Mouse (Mus musculus) embryonic facial prominence, embryonic 13.5 days (tissue): Measurements from ENCODE around the gene Prkcg. TPM values are rescaled to one million over a fixed set of nuclear protein-coding genes. Genes with fewer than 3 reads are reported as not detected.
A peak's percentile ranks its signal among the peaks of the same experiment; 100 is the strongest.

Experiments used
- ATAC-seq: fragments of 200-750 bp; cut with Nextera tagmentation; 2 replicates; pipeline ENCODE4 v1.8.0; 2017; ENCODE audit warnings: low read depth; ENCODE audit not compliant: insufficient number of reproducible peaks, insufficient read depth, low FRiP score, low TSS enrichment
- H3K27ac ChIP-seq: fragments of 300-500 bp; sonication (generic); 2 replicates; pipeline ENCODE4 v1.5.1; 2015; ENCODE audit warnings: moderate library complexity, mild to moderate bottlenecking, inconsistent platforms
- H3K27me3 ChIP-seq: fragments of 300-500 bp; sonication (generic); 2 replicates; pipeline ENCODE4 v1.6.1; 2015; ENCODE audit warnings: mild to moderate bottlenecking, inconsistent platforms
- H3K36me3 ChIP-seq: fragments of 300-500 bp; sonication (generic); 2 replicates; pipeline ENCODE4 v1.6.1; 2015; ENCODE audit warnings: mild to moderate bottlenecking, inconsistent platforms
- H3K4me1 ChIP-seq: fragments of 300-500 bp; sonication (generic); 2 replicates; pipeline ENCODE4 v1.6.1; 2015; ENCODE audit warnings: inconsistent platforms
- H3K4me2 ChIP-seq: fragments of 300-500 bp; sonication (generic); 2 replicates; pipeline ENCODE4 v1.6.1; 2015; ENCODE audit warnings: moderate library complexity, mild to moderate bottlenecking, inconsistent platforms
- H3K4me3 ChIP-seq: fragments of 300-500 bp; sonication (generic); 2 replicates; pipeline ENCODE4 v1.5.1; 2015; ENCODE audit warnings: mild to moderate bottlenecking, inconsistent platforms
- H3K9ac ChIP-seq: fragments of 300-500 bp; sonication (generic); 2 replicates; pipeline ENCODE4 v1.6.1; 2015; ENCODE audit warnings: mild to moderate bottlenecking, inconsistent platforms
- H3K9me3 ChIP-seq: fragments of 300-500 bp; sonication (generic); 2 replicates; pipeline ENCODE4 v1.6.1; 2016; ENCODE audit warnings: inconsistent platforms
- WGBS: fragments of 180-500 bp; shearing (Covaris S2); methylation state at CpG from one replicate; pipeline ENCODE4 v1.1.7; 2015; ENCODE audit warnings: mixed read lengths; 5-methylcytosine and 5-hydroxymethylcytosine counted together
- polyA plus RNA-seq: library from polyadenylated mRNA; unstranded; fragments of >200 nt; fragmentation: Nextera tagmentation; extraction: Ambion mirVana; gene quantifications from 2 replicates; pipeline ENCODE4 v1.2.1, GENCODE M21; 2015

The Prkcg gene
- polyA plus RNA-seq, 1 experiment from 2014 or later = 0.17 TPM

- Histone ChIP-seq H3K27me3 (peaks cover 9% of the 10 kb centered on the region), H3K36me3 (no peaks in the 10 kb centered on the region), H3K27ac (no peak overlapping the region), H3K9ac (peak overlapping the region; percentile 44; the same call in 1 of the 2 replicates), H3K4me2 (peak overlapping the region; percentile 47), H3K9me3 (no peaks in the 10 kb centered on the region), H3K4me3 (no peak overlapping the region), H3K4me1 (peaks cover 23% of the 10 kb centered on the region)
- 19% methylated on average over 31 of the region's 31 CpGs for WGBS
- no peak for ATAC-seq
Observed at GRCm38 (mm10) chr7:3329776-3330546, 41.0 kb downstream of the Prkcg start.

- 49% methylated on average over 6 of the region's 6 CpGs for WGBS
- Histone ChIP-seq H3K4me2 (peak overlapping the region; percentile 72), H3K9me3 (no peaks in the 10 kb centered on the region), H3K27ac (peak overlapping the region; percentile 92; the same call in 1 of the 2 replicates), H3K4me1 (peaks cover 23% of the 10 kb centered on the region), H3K9ac (no peak overlapping the region), H3K4me3 (peak overlapping the region; percentile 68), H3K27me3 (peaks cover 9% of the 10 kb centered on the region), H3K36me3 (no peaks in the 10 kb centered on the region)
- ATAC-seq = no peak
Observed at GRCm38 (mm10) chr7:3331171-3331570, 42.2 kb downstream of the Prkcg start.

- H3K9ac ChIP-seq = peak overlapping the region; percentile 86
- H3K4me2 ChIP-seq = peak overlapping the region; percentile 72
- H3K4me3 ChIP-seq = peak overlapping the region; percentile 68
- under 1% methylated on average over 26 of the region's 27 CpGs for WGBS
- H3K9me3 ChIP-seq = no peaks in the 10 kb centered on the region
- H3K27me3 ChIP-seq = peaks cover 9% of the 10 kb centered on the region
- peak; percentile 91 for ATAC-seq
- peaks cover 23% of the 10 kb centered on the region for H3K4me1 ChIP-seq
- peaks cover 4% of the 10 kb centered on the region for H3K36me3 ChIP-seq
- peak overlapping the region; percentile 92 for H3K27ac ChIP-seq
Observed at GRCm38 (mm10) chr7:3331581-3332223, 42.7 kb downstream of the Prkcg start.

- no peak for ATAC-seq
- peaks cover 6% of the 10 kb centered on the region for H3K36me3 ChIP-seq
- H3K27ac ChIP-seq = peak overlapping the region; percentile 92
- H3K9me3 ChIP-seq = no peaks in the 10 kb centered on the region
- 1% methylated on average over 4 of the region's 4 CpGs for WGBS
- H3K9ac ChIP-seq = peak overlapping the region; percentile 86
- H3K4me1 ChIP-seq = peaks cover 23% of the 10 kb centered on the region
- peak overlapping the region; percentile 72 for H3K4me2 ChIP-seq
- H3K27me3 ChIP-seq = peaks cover 9% of the 10 kb centered on the region
- peak overlapping the region; percentile 68 for H3K4me3 ChIP-seq
Observed at GRCm38 (mm10) chr7:3332224-3332615, 43.2 kb downstream of the Prkcg start.

GRCm38 (mm10) chr7:3332619-3333521, 43.9 kb downstream of the Prkcg start, which contains the start of gene Cacng7:
Gene Cacng7, plus strand, starts transcription at chr7:3332955.
- peak; percentile 50; the same call in 1 of the 2 replicates for ATAC-seq
- peaks cover 9% of the 10 kb centered on the region for H3K27me3 ChIP-seq
- no peaks in the 10 kb centered on the region for H3K9me3 ChIP-seq
- peaks cover 23% of the 10 kb centered on the region for H3K4me1 ChIP-seq
- peak within 1 kb of the TSS; percentile 92 for H3K27ac ChIP-seq
- H3K4me3 ChIP-seq = peak within 1 kb of the TSS; percentile 68
- peaks cover 6% of the 10 kb centered on the region for H3K36me3 ChIP-seq
- peak within 1 kb of the TSS; percentile 86 for H3K9ac ChIP-seq
- 2% methylated on average over 65 of the region's 65 CpGs for WGBS
- H3K4me2 ChIP-seq = peak within 1 kb of the TSS; percentile 72

- Histone ChIP-seq H3K27me3 (peaks cover 9% of the 10 kb centered on the region), H3K4me2 (peak overlapping the region; percentile 72), H3K9me3 (no peaks in the 10 kb centered on the region), H3K4me1 (peaks cover 23% of the 10 kb centered on the region), H3K4me3 (peak overlapping the region; percentile 68), H3K36me3 (peaks cover 9% of the 10 kb centered on the region), H3K27ac (peak overlapping the region; percentile 92), H3K9ac (peak overlapping the region; percentile 86)
- ATAC-seq = no peak
- WGBS = 6% methylated on average over 5 of the region's 5 CpGs
Observed at GRCm38 (mm10) chr7:3333542-3333941, 44.6 kb downstream of the Prkcg start.

- no peak overlapping the region for H3K4me3 ChIP-seq
Observed at GRCm38 (mm10) chr7:3336412-3336811, 47.4 kb downstream of the Prkcg start.

GRCm38 (mm10) chr7:3338286-3338935, 49.4 kb downstream of the Prkcg start:
- no peaks in the 10 kb centered on the region for H3K9me3 ChIP-seq
- ATAC-seq = no peak
- no peak overlapping the region for H3K4me2 ChIP-seq
- H3K36me3 ChIP-seq = peaks cover 46% of the 10 kb centered on the region
- peaks cover 9% of the 10 kb centered on the region for H3K4me1 ChIP-seq
- H3K9ac ChIP-seq = no peak overlapping the region
- H3K27ac ChIP-seq = no peak overlapping the region
- WGBS = 78% methylated on average over 11 of the region's 11 CpGs
- no peaks in the 10 kb centered on the region for H3K27me3 ChIP-seq
- no peak overlapping the region for H3K4me3 ChIP-seq

More at GRCm38 (mm10) chr7:3336412-3336811, 47.4 kb downstream of the Prkcg start:
- WGBS = 70% methylated on average over 17 of the region's 17 CpGs
- H3K4me2 ChIP-seq = no peak overlapping the region
- H3K9ac ChIP-seq = no peak overlapping the region
- peaks cover 11% of the 10 kb centered on the region for H3K4me1 ChIP-seq
- H3K36me3 ChIP-seq = peaks cover 31% of the 10 kb centered on the region
- no peak overlapping the region for H3K27ac ChIP-seq
- no peaks in the 10 kb centered on the region for H3K27me3 ChIP-seq
- no peak for ATAC-seq
- no peaks in the 10 kb centered on the region for H3K9me3 ChIP-seq

- peaks cover 3% of the 10 kb centered on the region; the same call in 1 of the 2 replicates for H3K4me1 ChIP-seq
- whole genome bisulfite sequencing = 93% methylated on average over 11 of the region's 11 CpGs
- no peak for ATAC-seq
- H3K27ac ChIP-seq = no peak overlapping the region
- H3K9me3 ChIP-seq = no peaks in the 10 kb centered on the region
- no peak overlapping the region for H3K4me3 ChIP-seq
- H3K4me2 ChIP-seq = no peak overlapping the region
- peaks cover 51% of the 10 kb centered on the region for H3K36me3 ChIP-seq
- H3K27me3 ChIP-seq = no peaks in the 10 kb centered on the region
- H3K9ac ChIP-seq = no peak overlapping the region
Observed at GRCm38 (mm10) chr7:3339010-3339409, 50.0 kb downstream of the Prkcg start.

- H3K36me3 ChIP-seq = peaks cover 75% of the 10 kb centered on the region
- H3K4me1 ChIP-seq = no peaks in the 10 kb centered on the region
- ATAC-seq = no peak
- H3K27ac ChIP-seq = no peak overlapping the region
- no peak overlapping the region for H3K4me2 ChIP-seq
- H3K4me3 ChIP-seq = no peak overlapping the region
- no peaks in the 10 kb centered on the region for H3K9me3 ChIP-seq
- 89% methylated on average over 3 of the region's 3 CpGs for WGBS
- H3K27me3 ChIP-seq = no peaks in the 10 kb centered on the region
- H3K9ac ChIP-seq = no peak overlapping the region
Observed at GRCm38 (mm10) chr7:3343861-3344260, 54.9 kb downstream of the Prkcg start.

GRCm38 (mm10) chr7:3345301-3345700, 56.3 kb downstream of the Prkcg start:
- no peak for ATAC-seq
- Histone ChIP-seq H3K4me2 (no peak overlapping the region), H3K36me3 (peaks cover 81% of the 10 kb centered on the region), H3K4me3 (no peak overlapping the region), H3K27ac (no peak overlapping the region), H3K27me3 (no peaks in the 10 kb centered on the region), H3K9ac (no peak overlapping the region), H3K9me3 (no peaks in the 10 kb centered on the region), H3K4me1 (no peaks in the 10 kb centered on the region)
- WGBS = 89% methylated on average over 3 of the region's 3 CpGs
